Mouse (Mus musculus): Measurements from ENCODE around the gene Lrrn2. TPM values are rescaled to one million over a fixed set of nuclear protein-coding genes. Genes with fewer than 3 reads are reported as not detected.
"Not testable (repeated sequence)": the region's sequence is repeated elsewhere in the genome, so short reads cannot be mapped to it uniquely, and the experiment has no call there.

The Lrrn2 gene
- polyA plus RNA-seq, 1 experiment from 2014 or later, result 6.9 TPM

DNA sequence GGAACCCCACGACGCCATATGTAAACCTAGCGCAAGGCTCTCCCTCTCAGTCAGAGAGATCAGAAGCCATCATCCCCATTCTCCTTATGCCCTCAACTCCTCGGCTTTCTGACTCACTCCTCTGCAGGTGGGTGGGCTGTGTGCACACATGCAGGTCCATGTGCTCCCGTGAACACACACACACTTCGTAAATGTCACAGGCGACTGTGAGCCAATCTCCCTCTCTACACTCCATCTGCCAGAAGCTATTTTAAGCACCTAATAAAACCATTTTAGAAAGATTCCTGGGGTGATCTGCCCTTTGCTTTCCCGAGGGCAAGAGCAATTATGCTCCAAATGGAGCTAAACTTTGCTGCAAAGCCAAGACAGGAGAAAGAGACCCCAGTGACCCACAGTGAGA is 65.8 kb downstream of the Lrrn2 start:
- Histone ChIP-seq H3K9ac (no peak overlapping the region), H3K4me3 (replicated peaks) (no peak overlapping the region), H3K36me3 (no peaks in the 10 kb centered on the region), H3K27ac (no peak overlapping the region), H3K9me3 (replicated peaks) (no peaks in the 10 kb centered on the region), H3K27me3 (no peaks in the 10 kb centered on the region), H3K4me1 (0 out of 2 replicates have a peak, but pooled peaks cover 3% of the 10 kb centered on the region), H3K4me2 (no peak overlapping the region)
- WGBS, result 33% methylated on average over 8 of the region's 8 CpGs
- no peak for ATAC-seq (replicated peaks; ENCODE audit: low FRiP score)

DNA sequence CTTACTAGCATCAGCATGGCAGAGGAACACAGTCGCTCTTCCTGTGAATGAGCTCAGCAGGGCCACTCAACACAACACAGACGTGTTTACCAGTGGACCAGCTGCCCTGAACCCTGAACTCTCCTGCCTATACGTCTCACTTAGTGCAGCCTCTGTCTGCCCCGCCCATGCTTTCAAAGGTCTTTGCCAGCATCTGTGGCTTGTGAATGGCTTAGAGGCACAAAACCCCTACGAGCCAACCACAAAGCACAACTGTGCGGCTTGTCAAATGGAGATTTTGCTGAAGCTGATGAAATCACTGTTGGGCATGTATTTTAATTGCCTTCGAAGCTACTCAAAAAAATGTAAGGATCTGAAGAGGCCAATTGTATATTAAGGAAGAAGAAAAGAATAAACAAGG is 67.7 kb downstream of the Lrrn2 start:
- Histone ChIP-seq H3K9me3 (replicated peaks) (no peaks in the 10 kb centered on the region), H3K27ac (no peak overlapping the region), H3K4me2 (no peak overlapping the region), H3K9ac (no peak overlapping the region), H3K4me1 (peaks cover 10% of the 10 kb centered on the region), H3K4me3 (replicated peaks) (no peak overlapping the region), H3K36me3 (no peaks in the 10 kb centered on the region), H3K27me3 (no peaks in the 10 kb centered on the region)
- no peak for ATAC-seq (replicated peaks; ENCODE audit: low FRiP score)
- whole genome bisulfite sequencing, result 69% methylated on average over 7 of the region's 7 CpGs

DNA sequence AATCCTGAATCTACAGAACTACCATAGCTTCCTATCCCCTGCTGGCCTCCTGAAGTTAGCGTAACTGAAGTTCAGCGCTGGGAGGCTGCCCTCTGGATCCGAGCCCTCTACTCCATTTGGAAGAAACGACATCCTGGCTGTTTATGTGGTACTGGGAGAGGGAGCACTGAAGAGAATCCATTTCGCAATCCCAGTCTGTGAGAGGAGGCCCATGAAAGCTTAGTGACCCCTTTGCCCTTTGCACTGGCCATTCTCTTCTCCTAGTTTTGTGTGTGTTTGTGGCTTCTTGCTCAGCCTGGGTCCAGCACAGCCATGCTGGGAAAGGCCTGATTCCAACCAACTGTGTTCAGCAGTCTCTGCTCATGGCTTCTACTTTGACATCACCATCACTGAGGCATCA is 76.7 kb downstream of the Lrrn2 start:
- Histone ChIP-seq H3K27me3 (no peaks in the 10 kb centered on the region), H3K27ac (no peak overlapping the region), H3K4me3 (replicated peaks) (no peak overlapping the region), H3K4me2 (no peak overlapping the region), H3K36me3 (no peaks in the 10 kb centered on the region), H3K4me1 (peaks cover 5% of the 10 kb centered on the region), H3K9me3 (replicated peaks) (no peaks in the 10 kb centered on the region), H3K9ac (no peak overlapping the region)
- WGBS, result 82% methylated on average over 5 of the region's 5 CpGs
- no peak for ATAC-seq (replicated peaks; ENCODE audit: low FRiP score)

DNA sequence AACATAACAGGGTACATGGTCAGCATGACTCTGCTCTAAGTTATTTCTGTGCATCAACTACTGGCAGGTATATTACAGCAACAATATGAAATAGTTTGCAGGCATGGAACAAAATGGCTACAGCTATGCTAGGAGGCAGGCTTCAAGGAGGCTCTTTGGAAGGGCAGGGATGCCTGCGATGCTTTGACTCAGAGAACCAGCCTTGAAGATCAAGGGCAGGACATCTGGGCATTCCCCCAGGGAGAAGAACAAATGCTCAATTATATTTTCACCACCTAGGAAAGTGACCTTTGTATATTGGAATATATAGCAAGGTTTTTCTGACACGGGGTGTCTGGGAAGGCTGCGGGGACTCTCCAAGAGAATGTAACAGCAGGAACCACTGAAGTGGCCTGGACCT is 81.7 kb downstream of the Lrrn2 start:
- no peak overlapping the region for H3K27ac ChIP-seq
- H3K27me3 ChIP-seq, result no peaks in the 10 kb centered on the region
- H3K9ac ChIP-seq, result no peak overlapping the region
- H3K4me3 ChIP-seq (replicated peaks), result no peak overlapping the region
- H3K9me3 ChIP-seq (replicated peaks), result no peaks in the 10 kb centered on the region
- no peak overlapping the region for H3K4me2 ChIP-seq
- ATAC-seq (replicated peaks; ENCODE audit: low FRiP score), result no peak
- WGBS, result 95% methylated on average over 3 of the region's 3 CpGs
- H3K36me3 ChIP-seq, result no peaks in the 10 kb centered on the region
- H3K4me1 ChIP-seq, result no peaks in the 10 kb centered on the region

DNA sequence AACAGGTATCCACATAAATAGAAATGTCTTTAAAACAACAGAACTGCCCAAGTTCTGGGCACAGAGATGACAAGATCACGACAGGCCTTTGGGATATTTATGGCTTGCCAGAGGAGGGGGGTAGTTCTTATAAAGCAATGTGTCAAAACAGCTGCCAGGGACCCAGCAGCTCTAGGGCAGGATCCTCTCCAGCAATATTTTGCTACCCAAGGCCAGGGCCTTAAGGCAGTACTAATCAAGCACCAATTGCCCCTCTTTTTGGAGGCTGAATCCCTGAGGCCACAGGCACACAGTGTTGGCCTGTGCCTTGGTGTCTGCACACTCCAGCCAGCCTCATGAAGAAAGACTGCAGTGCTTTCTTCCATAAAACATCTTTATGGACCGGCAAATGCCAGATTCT is 84.0 kb downstream of the Lrrn2 start:
- no peaks in the 10 kb centered on the region for H3K4me1 ChIP-seq
- H3K36me3 ChIP-seq, result no peaks in the 10 kb centered on the region
- ATAC-seq (replicated peaks; ENCODE audit: low FRiP score), result no peak
- WGBS, result 65% methylated on average over 2 of the region's 2 CpGs
- no peaks in the 10 kb centered on the region for H3K9me3 ChIP-seq (replicated peaks)
- H3K9ac ChIP-seq, result no peak overlapping the region
- no peaks in the 10 kb centered on the region for H3K27me3 ChIP-seq
- H3K27ac ChIP-seq, result no peak overlapping the region
- no peak overlapping the region for H3K4me3 ChIP-seq (replicated peaks)
- no peak overlapping the region for H3K4me2 ChIP-seq

DNA sequence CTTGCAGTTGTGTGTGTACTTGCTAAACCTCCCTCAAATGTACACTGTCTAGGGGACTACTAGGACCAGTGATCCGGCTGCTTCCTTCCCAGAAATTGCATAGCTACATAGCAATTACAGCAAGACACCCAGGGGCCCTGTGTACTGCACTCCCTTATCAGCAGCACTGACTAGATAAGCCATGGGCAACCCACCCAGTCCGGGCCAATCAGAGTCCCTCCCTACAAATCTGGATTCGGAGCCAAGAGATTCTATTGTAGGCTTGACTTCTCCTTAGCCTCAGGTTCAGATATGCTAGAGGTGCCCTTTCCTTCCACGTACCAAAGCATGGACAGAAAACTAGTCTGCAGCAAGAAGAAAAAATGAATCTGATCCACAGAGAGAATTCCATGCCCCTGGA is 84.6 kb downstream of the Lrrn2 start:
- Histone ChIP-seq H3K27ac (no peak overlapping the region), H3K4me3 (replicated peaks) (no peak overlapping the region), H3K9ac (no peak overlapping the region), H3K27me3 (no peaks in the 10 kb centered on the region), H3K9me3 (replicated peaks) (no peaks in the 10 kb centered on the region), H3K4me1 (no peaks in the 10 kb centered on the region), H3K4me2 (no peak overlapping the region), H3K36me3 (no peaks in the 10 kb centered on the region)
- no peak for ATAC-seq (replicated peaks; ENCODE audit: low FRiP score)
- 86% methylated on average over 4 of the region's 4 CpGs for WGBS

DNA sequence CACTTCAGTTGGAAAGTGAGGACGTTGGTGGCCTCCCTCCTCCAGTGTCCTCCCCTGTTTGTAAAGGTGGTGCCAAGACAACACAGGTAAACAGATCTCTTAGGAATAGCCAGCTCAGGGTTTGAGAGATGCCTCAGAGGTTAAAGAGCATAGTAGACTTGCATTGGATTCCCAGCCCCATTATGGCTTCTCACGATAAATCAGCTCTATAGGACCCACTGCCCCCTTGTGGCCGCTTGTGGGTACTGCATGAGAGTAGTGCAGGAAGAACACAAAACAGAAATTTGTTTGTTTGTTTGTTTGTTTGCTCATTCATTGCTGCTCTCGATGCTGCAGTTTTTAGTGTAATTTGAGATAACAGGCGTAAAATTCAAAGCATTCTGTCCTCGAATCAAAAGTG is 88.6 kb downstream of the Lrrn2 start:
- ATAC-seq (replicated peaks; ENCODE audit: low FRiP score), result no peak
- Histone ChIP-seq H3K4me1 (no peaks in the 10 kb centered on the region), H3K9ac (no peak overlapping the region), H3K27me3 (no peaks in the 10 kb centered on the region), H3K4me3 (replicated peaks) (no peak overlapping the region), H3K4me2 (no peak overlapping the region), H3K27ac (no peak overlapping the region), H3K36me3 (no peaks in the 10 kb centered on the region), H3K9me3 (replicated peaks) (no peaks in the 10 kb centered on the region)
- 30% methylated on average over 6 of the region's 6 CpGs for WGBS

DNA sequence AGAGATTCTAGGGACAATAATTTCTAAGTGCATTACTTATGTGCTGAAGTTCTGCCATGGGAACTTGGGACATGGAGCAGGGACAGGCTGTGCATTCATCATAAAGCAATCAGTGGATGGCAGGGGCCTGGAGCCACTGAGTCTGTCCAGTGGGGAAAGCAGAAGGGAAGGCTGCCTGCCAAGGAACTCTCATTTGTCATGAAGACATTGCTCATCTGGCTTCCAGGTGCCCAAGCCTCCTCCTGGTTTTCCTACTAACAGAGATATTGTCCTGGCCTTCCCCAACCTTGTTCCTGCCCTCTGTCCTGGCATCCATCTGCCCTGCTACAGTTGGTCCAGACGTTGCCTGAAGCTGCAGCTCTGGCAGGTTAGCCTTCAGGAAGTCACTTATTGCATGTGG is 97.3 kb downstream of the Lrrn2 start:
- Histone ChIP-seq H3K9me3 (replicated peaks) (no peaks in the 10 kb centered on the region), H3K9ac (no peak overlapping the region), H3K27me3 (no peaks in the 10 kb centered on the region), H3K36me3 (peaks cover 22% of the 10 kb centered on the region; the same call in 1 of the 2 replicates), H3K27ac (no peak overlapping the region), H3K4me1 (no peaks in the 10 kb centered on the region), H3K4me2 (no peak overlapping the region), H3K4me3 (replicated peaks) (no peak overlapping the region)
- 83% methylated on average over 1 of the region's 1 CpGs for WGBS
- no peak for ATAC-seq (replicated peaks; ENCODE audit: low FRiP score)

DNA sequence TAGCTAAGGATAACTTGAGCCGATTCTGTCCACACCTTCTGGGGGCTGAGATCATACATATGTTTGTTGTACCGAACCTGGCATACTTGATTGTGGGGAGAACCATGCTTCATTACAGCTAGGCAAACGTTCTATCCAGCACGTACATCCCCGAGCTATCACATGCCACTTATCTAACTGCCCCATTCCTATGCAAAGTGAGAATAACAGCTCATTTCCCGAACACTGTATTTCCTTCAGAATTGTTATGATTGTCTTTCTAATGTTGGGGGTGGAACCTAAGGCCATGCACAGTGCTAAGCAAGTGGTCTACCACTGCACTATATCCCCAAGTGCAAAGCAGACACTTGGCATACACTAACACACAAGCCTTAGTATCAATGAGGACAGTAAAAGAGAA is 101.2 kb downstream of the Lrrn2 start:
- no peak overlapping the region for H3K4me2 ChIP-seq
- no peak overlapping the region for H3K4me3 ChIP-seq (replicated peaks)
- no peak overlapping the region for H3K9ac ChIP-seq
- 94% methylated on average over 6 of the region's 6 CpGs for WGBS
- H3K27ac ChIP-seq, result no peak overlapping the region
- no peaks in the 10 kb centered on the region for H3K4me1 ChIP-seq
- H3K27me3 ChIP-seq, result no peaks in the 10 kb centered on the region
- ATAC-seq (replicated peaks; ENCODE audit: low FRiP score), result no peak
- H3K9me3 ChIP-seq (replicated peaks), result no peaks in the 10 kb centered on the region
- peaks cover 54% of the 10 kb centered on the region for H3K36me3 ChIP-seq

DNA sequence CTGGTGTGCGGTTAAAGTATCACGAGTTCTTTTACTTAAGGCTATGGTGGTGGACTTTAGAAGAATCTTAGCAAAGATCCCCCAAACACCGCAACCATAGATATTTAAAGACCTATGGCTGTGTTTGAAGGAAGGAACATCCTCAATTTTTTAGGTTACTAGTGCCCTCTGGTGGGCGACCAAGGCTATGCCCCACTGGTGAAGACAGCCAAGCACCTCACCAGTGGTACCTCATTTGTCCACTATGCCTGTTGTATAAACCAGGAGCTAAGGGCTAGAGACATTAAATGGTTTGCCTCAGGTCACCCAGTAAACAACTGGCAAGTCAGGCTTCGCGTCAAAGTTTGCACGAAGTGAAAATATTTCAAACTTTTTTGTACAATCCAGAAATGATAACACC is 102.7 kb downstream of the Lrrn2 start:
- H3K4me3 ChIP-seq (replicated peaks), result no peak overlapping the region
- no peaks in the 10 kb centered on the region for H3K27me3 ChIP-seq
- peaks cover 65% of the 10 kb centered on the region for H3K36me3 ChIP-seq
- no peak for ATAC-seq (replicated peaks; ENCODE audit: low FRiP score)
- no peak overlapping the region for H3K9ac ChIP-seq
- H3K27ac ChIP-seq, result no peak overlapping the region
- no peaks in the 10 kb centered on the region for H3K9me3 ChIP-seq (replicated peaks)
- no peak overlapping the region for H3K4me2 ChIP-seq
- H3K4me1 ChIP-seq, result no peaks in the 10 kb centered on the region
- WGBS, result 65% methylated on average over 7 of the region's 7 CpGs

DNA sequence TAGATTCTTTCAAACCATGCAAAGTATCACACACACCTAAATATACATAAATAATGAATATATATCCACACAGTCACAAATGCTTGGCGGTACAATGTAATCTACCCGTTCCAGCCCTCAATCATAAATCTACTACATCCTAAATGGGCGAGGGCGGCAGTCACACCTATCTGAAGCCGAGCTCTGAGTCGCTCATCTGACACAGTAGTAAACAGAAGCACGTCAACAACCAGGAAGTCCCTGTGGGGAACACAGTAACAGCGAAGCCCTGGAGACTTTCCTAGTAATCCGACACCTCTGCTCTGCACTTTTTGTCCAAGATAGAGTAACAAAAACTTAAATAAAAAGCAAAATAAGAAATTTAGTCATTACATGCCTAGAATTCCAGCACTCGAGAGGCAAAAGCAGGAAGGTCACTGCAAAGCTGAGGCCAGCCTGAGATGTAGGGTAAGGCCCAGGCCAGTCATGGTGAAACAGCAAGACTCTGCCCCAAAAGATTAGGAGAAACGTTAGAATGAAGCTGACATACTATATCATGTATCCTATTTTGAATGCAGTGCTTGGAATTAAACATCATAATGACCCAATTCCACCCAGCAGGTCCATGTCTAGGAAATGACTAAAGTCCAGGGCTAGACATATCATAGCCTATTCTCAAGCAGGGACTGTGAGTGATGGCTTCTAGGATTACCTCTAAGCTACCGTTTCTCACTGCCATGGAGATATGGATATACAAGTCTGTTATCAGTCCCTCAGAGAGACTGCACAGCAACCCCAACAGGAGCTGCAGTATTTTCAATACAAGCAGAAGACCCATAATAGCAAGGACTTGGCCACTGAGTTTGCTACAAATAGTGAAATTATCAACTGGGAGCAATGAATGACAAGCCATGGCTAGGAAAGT is 108.7 kb downstream of the Lrrn2 start:
- not testable (repeated sequence) for H3K9me3 ChIP-seq (replicated peaks); H3K27me3 ChIP-seq; H3K9ac ChIP-seq; ATAC-seq (replicated peaks; ENCODE audit: low FRiP score); H3K4me1 ChIP-seq; H3K4me2 ChIP-seq; H3K4me3 ChIP-seq (replicated peaks); H3K27ac ChIP-seq
- 56% methylated on average over 12 of the region's 12 CpGs for WGBS
- peaks cover 90% of the 10 kb centered on the region for H3K36me3 ChIP-seq

Measured in kidney, embryonic 15.5 days (tissue).